Mouse (Mus musculus) adrenal gland, postnatal 25 days (tissue): ENCODE measurements around the gene Mogs. TPM values are rescaled to one million over a fixed set of nuclear protein-coding genes. Genes with fewer than 3 reads are reported as not detected.
A peak's percentile ranks its signal among the peaks of the same experiment; 100 is the strongest.

Experiments used
- DNase-seq: peaks from one replicate; pipeline ENCODE4 v3.0.0; 2021; ENCODE audit warnings: mixed read lengths
- long read RNA-seq: library from polyadenylated mRNA; stranded (forward); transcript quantifications from one replicate; pipeline ENCODE4 v2.0.0, GENCODE M21; 2021
- total RNA-seq: library from RNA; stranded (reverse); gene quantifications from 2 replicates; pipeline ENCODE4 v1.2.3, GENCODE M21; 2021

Gene Mogs
- 76.1 and 82.2 TPM in 2 replicates for total RNA-seq
- long read RNA-seq, transcript Mogs-201 (4 exons, 2,780 nt) = major isoform, 144 of 179 reads
- long read RNA-seq, transcript Mogs-202 (2 exons, 684 nt) = minor isoform, 7 of 179 reads
- long read RNA-seq, partial matches to known transcripts = 2 of 179 reads
- long read RNA-seq, other reads (novel, unspliced or antisense) = 26 of 179 reads

DNA sequence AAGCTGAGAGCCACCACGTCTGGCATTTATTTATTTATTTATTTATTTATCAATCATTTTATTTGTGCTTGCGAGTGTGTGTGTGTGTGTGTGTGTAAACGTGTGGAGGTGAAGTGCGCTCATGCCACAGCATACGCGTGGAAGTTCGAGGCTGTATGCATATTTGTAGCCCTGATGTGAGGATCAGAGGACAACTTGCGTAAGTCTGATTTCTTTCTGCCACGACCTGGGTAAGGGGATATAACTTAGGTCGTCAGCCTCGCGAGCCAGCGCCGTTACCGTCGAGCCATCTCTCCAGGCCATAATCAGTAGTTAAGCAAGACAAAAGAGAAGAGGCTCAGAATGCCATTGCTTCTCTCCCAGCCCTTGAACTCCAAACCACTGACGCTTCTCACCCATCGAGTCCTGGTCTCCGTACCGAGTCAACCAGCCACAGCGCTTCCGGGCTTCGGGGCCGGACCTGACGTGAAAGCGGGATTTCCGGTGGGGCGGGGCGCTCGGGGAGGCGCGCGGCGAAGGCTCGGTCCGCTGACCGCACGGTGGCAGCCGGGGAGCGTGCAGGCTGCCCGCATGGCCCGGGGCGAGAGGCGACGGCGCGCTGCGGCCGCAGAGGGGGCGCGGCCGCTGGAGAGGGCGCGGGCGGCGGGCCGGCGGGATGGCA is at the start of gene Mogs:
TSS of gene Mogs (plus strand) at position 486 of the 661 bp plus-strand sequence.
- DNase-seq = peak; percentile 97

DNA sequence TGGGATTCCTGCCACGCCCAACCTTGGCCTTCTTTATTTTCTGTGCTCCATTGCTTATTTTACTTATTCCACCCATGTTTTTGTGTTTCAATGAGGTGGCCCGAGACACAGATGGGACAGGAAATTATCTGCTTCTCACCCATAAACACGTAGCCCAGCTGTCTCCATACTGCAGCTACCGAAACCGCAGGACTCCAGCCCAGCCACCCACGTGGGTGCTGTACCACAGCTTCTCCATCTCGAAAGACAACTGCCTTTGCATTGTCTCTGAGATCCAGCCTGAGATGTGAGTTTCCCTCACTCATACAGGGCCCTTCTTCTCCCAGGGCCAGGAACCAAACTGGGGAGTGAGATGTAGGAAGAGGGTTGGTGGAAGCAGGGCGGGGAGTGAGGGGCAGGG is 49.3 kb upstream of the Mogs start:
- no peak for DNase-seq

DNA sequence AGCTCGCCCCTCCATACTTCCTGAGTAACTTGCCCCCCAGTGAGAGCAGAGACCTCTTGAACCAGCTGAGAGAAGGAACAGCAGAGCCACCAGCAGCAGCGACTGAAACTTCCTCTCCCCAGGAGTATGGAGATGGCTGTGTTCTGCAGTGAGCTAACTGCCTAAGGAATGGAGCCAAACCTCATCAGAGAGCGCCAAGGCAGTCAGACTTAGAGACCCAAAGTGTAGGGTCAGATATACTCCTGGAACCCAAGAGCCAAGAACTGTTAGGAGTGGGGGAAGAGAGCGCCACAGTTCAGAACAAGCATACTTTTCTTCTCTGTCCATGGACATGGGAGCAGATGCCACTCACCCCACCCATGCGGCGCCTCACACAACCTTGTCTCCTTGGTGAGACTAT is 48.9 kb upstream of the Mogs start:
- DNase-seq = no peak

DNA sequence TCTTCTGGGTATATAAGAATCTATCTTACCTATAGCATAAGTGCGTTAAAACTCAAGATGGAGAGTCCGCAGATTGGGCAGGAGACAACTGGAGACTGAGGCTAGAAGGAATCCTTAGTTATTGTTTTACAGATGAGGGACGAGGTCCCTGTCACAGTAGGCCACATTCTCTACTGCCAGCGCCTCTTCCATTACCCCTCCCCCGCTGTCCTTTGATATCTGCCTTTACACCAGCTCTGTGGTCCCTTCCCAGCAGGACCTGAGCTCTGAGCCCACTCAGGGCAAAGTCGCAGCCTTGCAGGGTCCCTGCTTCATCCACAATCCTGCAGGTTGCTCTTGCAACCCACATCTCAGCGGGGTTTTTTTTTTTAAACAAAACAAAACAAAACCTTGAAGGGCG is 47.1 kb upstream of the Mogs start:
- no peak for DNase-seq

DNA sequence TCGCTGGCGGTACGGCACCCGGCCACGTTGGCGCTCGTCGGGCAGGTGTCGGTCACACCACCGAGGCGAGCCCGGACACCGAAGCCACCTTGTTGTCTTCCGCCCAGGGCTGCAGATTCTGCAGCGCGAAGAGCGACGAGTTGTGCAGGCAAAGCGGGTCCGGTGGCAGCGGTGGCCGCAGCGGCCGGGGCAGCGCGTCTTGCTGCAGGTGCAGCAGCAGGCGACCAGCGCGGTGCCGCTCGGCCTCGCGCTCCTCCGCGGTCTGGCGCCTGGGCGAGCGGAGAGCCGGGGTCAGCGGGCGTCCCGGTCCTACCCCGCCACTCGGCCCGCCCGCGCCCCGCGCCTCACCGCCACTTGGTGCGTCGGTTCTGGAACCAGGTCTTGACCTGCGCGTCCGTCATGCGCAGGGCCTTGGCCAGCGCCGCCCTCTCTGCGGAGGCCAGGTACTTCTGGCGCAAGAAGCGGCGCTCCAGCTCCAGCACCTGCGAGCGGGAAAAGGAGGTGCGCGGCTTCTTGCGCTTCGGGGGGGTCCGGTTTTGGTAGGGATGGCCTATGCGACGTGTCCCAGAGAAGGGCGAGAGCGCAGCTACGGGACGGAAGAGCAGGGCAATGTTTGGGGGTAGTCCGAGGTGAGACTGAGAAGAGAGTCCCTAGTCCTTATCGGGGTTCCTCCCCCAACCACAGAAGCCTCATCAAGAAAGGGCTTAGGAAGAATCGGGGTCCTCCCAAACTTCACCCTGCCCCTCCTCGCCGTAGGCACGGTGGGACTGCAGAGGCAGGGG is 46.4 kb upstream of the Mogs start:
- DNase-seq = no peak

DNA sequence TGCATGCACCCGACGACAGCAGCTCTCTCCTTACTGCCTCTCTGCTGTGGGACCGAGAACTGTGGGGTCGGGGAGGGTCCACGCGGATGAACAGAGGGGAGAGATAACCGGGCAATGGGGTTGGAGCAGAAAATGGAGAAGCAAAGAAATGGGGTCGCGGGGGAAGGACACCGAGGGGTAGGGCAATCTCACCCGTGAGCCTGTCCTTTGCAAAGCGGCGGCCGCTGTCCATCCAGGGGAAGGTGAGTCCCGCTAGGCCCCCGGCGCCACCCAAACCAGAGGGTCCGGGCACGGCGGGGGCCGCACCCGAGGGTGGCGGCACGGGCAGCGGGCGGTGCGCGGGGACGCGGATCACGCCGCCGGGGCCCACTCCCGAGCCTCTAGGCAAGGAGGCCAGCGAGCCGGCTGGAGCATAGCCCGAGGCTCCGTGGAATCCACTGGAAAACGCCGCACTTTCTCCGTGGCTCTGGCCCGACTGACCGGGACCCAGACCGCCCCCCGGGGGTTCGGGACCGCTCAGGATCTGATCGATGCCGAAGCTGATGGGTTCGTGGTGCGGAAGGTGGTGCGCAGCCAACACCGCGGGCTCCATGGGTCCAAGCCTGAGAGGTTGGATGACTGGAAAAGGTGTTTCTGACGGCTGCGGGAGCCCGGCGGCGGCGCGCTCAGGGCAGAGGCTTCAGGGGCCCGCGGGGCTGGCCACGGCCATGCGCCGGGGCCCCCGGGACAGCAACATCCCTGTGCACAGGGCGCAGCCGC is 45.6 kb upstream of the Mogs start:
- DNase-seq = no peak

DNA sequence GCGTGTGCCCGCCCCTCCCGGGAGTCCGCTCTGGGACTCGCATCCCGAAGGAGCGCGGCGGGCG is 45.2 kb upstream of the Mogs start, which contains the start of gene Tlx2:
TSS of gene Tlx2 (minus strand) at position 47 of the 64 bp plus-strand sequence.
- DNase-seq = no peak

DNA sequence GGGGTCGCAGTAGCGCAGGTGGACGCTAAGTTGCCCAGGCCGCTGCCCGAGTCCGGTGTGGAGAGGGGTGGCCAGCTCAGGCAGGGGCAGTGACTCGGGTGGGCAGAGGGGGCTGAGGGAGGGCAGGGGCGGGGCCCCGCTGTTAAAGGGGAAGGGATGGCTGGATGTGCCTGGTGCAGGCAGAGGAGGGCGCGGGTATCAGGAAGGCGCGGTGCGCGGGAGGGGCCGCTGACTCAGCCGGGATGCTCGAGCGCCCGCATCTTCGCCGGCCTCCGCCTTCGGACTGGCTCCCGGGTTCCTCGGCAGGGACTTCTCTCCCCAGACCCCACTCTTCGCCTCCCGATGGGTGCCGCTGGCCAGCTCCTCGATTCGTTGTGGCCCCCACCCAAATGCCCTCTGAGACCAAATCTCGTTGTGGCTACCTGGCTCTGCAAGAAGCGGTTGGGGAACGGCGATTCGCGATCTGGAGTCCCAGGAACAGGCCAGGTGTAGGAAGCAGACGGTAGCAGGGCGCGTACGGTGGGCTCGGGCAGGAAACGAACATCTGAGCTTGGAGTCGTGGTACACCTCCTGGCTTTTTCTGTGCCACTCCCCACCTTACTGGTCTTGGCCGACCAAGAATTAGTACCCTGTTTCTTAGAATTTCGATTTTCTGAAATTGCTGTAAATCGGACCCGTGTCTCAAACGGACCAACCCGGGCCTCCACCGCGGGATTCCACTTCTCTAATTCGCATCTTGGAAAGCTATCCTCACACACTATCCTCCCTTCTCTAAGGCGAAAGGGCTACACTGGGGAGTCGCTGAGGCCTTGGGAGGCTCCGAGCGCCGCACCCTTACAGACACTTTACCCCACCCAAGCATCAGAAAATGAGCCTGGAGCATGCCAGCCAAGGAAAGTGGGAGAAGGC is 44.7 kb upstream of the Mogs start:
- peak; percentile 51 for DNase-seq

DNA sequence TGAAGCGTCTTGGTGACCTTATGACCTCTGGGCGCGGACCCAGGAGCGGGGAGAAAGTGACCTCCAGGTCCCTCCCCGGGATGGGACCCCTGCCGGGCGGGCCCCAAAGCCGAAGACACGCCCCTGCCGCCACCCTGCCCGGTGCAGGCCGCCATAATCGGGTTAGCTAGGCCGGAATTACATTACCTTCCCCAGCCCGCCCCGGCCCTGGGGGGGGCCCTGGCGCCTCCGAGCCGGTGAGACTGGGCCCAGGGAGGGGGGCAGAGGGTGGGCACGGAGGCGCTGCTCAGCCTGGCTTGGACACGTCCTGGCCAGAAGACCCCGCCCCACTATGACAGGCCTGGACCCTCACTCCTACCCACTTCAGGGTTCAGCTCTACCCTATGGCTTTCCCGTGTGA is 44.1 kb upstream of the Mogs start:
- peak; percentile 33 for DNase-seq

DNA sequence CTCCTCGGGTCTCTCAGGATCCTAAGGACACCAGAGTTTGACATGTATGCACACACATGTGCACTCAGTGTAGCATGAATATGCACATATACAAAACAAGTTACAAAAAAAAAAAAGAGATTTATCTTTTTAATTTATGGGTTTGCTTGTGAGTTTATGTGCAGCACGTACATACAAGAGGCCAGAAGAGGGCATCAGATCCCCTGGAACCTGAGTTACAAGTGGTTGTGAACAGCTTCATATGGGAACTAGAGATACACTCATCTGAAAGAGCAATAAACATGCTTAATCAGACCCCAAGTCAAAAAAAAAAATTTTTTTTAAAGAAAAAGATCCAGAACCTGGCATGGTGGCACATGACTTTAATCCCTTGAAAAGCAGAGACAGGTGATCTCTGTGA is 40.3 kb upstream of the Mogs start:
- no peak for DNase-seq

DNA sequence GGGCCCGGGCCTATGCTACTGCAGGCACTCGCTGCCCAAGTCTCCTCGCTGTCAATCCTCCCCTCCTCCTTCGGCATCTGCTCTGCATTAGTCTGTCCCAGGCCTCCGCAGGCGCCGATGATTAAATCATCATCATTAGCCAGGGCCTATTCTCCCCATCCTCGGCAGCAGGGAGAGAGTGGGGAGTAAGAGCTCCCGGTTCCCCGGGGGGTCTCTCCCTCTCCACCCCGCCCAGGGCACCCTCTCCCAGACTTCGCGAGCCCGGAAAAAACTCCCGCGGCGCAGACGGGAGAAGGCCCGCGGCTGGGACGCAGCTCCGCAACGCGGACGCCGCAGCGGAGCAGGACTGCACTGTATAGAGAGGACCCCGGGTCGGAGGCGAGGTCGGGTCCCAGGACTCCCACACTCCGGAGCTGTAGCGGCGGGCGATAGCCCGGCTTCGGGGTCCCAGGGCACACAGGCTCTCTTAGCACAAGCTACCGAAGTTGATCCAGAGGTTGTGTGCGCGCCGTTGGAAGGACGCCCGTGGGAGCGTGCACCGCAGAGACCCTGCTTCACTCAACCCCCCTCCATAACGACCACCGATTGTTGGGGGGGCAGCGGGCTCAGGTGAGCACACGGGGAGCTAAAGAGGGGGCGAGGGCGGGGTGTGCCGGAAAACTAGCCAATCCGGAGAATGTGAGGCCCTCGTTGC is 37.5 kb upstream of the Mogs start, which contains the start of gene Pcgf1:
TSS of gene Pcgf1 (plus strand) at position 240 of the 694 bp plus-strand sequence.
- peak; percentile 46 for DNase-seq

DNA sequence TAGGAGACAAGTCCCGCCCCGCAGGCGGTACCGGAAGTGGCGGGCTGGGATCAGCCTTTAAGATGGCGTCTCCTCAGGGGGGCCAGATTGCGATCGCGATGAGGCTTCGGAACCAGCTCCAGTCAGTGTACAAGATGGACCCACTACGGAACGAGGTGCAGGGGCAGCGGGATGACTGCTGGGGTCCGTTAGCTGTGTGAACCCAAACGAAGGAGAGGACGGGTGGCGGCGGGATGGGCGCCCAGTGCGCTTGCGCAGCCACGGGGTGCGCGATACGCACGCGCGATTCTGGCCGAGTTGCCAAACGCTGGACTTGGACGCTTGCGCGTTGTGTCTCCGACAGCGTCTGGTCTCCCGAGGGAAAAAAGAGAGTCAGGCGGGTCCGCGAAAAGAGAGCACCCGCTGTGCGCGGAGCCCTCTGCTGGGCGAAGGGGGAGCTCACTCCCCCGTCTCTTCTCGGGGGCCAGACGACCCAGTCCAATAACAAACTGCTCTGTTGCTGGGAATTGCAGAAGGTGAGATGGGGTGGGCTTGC is 36.9 kb upstream of the Mogs start:
- peak; percentile 99 for DNase-seq

DNA sequence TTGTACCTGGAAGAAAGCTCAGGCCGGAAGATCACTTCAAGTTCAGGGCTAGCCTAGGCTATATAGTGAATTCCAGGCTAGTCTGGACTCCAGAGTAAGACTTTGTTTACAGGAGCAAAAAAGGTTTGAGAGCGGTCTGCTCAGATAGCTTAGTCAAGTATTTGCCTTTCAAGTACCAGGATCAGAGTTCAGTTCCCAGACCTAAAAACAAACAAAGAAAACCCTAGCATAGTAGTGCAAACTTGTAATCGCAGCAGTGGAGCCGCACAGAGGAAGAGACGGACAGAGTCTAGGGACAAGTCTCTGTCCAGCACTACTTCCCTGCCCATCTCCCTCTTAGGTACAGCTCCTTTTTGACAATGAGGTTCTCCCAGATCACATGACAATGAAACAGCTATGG is 35.1 kb upstream of the Mogs start:
- DNase-seq = no peak

DNA sequence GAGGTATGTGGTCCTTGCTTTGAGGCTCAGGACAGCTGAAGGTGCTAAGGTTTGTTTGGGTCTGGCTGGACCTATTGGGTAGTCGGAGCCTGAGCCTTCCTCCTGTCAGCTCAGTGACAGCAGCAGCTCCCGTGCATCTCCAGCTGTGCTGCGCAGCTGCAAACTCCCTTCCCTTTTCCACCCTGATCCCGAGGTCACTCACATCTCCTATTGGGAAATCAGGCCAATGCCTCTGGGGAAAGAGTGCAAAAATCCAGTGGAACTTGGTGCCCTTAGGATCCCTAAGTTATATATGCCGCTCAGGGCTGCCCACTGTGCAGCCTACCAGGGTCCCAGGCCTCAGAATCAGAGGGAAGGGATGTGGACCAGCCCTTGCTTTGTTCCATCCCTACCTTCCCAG is 31.8 kb upstream of the Mogs start:
- no peak for DNase-seq

DNA sequence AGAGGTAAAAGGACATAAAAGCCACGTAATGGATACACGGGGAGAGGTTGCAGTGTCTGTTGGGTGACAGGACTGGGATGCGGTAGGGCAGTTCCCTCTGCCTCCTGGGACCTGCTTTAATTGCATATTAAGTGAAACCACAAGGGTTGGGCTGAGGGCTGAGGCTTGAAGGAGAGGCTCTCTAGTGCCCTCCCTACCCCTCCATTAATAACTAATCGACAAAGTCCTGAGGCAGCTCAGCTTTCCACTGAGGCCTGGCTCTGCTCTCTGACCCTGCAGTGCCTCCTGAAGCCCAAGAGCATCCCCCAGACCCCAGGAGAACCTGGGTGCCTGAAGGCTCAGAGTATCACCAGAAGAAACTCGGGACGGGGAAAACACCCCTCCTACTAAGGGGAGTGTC is 30.8 kb upstream of the Mogs start:
- no peak for DNase-seq

DNA sequence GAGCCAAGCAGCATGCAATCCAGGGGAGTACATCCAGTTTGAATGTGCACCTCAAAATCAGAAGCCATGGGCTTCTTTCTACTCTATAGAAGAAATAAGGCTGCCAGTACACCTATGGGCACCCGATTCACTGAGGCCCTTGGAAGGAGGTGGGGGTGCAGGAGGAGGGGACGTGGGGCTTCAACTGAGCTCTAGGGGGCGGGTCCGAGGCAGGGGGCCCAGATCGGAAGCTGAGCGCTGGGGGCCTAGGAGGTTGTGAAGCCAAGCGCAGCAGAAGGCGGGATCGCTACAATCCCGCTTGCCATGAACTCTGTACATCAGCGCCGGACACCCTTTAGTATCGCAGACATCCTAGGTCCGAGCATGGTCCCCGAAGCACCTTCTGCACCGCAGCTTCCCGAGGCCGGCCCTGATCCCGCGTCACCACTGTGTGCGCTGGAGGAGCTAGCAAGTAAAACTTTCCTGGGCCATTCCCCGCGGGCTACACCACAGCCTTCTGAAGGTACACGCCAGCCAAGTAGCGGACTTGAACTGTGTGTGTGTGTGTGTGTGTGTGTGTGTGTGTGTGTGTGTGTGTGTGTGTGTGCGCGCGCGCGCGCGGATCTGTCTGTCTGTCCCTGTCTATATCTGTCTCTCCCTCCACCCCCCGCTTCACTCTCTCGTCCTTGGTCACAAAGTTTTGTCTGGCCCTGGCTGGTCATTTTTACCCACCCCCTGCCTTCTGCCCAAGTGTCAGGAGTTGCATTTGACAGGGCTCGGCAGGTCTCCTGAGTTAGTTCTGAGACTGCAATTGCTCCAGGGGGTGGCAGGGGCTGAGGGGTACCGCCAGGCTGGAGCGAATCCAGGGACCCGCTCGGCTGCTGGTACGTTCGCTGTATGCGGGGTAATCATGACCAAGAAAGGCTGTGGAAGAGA is 28.9 kb upstream of the Mogs start, which contains the start of gene Lbx2:
TSS of gene Lbx2 (plus strand) at position 247 of the 915 bp plus-strand sequence.
- DNase-seq = peak; percentile 49

DNA sequence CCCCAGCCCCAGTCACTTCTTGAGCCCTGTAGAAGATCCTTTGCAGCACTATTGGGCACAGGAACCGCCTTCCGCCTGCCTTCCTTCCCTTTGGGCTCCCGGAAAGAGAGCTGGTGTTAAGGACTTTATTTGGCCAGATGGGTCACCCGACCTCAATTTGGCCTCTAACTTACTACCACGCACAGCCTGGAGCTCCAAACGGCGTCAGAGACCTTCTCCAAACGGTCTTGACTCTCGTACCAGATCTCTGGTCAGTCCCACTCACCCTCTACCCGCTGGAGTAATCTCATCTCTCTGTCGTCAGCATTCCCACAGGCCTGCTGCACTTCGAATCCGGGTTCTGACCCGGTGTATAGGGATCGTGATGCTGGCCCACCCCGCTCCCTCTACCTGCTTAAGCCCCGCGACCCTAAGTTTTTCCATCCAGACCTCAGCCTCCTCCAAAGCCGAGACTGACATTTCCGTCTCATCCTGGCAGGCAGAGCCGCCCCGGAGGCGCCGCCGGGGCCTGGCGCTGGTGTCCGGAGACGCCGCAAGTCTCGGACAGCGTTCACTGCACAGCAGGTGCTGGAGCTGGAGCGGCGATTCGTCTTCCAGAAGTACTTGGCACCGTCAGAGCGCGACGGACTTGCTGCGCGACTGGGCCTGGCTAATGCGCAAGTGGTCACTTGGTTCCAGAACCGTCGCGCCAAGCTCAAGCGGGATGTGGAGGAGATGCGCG is 27.9 kb upstream of the Mogs start:
- peak; percentile 63 for DNase-seq

DNA sequence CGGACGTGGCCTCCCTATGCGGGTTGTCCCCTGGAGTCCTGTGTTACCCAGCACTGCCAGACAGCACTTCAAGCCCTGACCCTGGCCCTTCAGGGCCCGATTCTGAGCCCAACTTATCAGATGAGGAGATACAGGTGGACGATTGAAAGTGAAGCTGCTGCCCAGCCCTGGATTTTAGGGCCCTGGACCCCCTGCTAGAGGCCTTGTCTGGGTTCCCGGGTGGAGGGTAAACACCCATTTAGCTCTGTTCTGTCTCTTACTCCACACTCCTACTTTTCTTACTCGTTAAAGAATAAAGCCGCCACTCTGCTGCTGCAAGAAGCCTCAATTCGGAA is 27.4 kb upstream of the Mogs start:
- DNase-seq = no peak

DNA sequence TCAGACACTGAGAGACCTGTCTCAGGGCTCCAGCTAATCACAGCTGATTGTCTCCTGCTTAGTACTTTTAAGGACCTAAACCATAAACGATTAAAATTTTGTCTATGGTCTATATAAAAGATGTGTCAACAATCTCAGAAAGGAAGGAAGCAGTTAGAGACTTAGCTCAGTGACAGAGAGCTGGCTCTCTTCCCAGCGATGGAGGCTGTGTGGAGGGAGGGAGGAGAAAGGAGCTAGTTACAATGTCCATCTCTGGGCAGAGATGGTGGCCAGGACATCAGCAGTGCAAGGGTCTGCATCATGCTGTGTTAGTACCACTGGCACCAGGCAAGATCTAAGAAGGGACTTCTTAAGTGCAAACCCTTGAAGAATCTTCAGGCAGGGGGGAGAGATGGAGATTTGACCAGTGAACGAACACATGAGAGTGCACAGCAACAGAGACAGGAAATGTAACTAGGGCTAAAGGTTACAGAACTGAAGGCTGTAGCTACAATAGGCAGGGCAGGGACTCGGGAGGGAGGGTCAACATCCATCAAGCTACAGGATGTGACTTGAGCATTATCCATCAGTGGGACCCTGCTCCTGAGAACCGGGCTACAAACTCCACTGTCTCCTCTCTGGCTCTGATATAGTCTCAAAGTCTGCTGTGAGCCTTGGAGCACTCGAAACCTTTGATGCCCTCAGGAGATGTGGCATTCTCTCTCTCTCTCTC is 22.7 kb upstream of the Mogs start:
- DNase-seq = no peak
